ENCODE assay signal across 9 mouse cellular contexts in genomic region chr9:44645481-44645880, GRCm38 (mm10). TPM values are rescaled to one million over a fixed set of nuclear protein-coding genes. Genes with fewer than 3 reads are reported as not detected.
DNase-seq lines count a peak whose midpoint lies in the region; ATAC-seq lines count a peak whose summit lies in the region.
"Had no signal": no experiment of that assay in that cellular context is flagged by ENCODE, and none has a peak within 500 bp of the region (broad histone marks: within the 10 kb centered on the region; RNA-seq: fewer than 3 reads in every experiment).

No protein-coding gene starts in this region.

- H3K36me3 ChIP-seq in liver, embryonic 13.5 days, result 0 out of 2 replicates have a peak, but pooled peaks cover 3% of the 10 kb centered on the region
- H3K36me3 ChIP-seq in limb, embryonic 10.5 days, result peaks cover 5% of the 10 kb centered on the region

- no peak for ATAC-seq in liver, embryonic 13.5 days (ENCODE audit: low read depth)
- ATAC-seq: Patski had no signal

- DNase-seq in layer of hippocampus, adult 11-12 months (ENCODE audit: low spot score), result peak; percentile 41
- DNase-seq in layer of hippocampus, postnatal 10 days (ENCODE audit: low spot score in 2 of 2), result no peak
- peak; percentile 83 for DNase-seq in adipocyte (ENCODE audit: low spot score)
- peak; percentile 74 for DNase-seq in gastrocnemius, postnatal 14 days
- DNase-seq in liver, embryonic 13.5 days, result no peak
- DNase-seq in limb, embryonic 10.5 days (ENCODE audit: low spot score), result no peak
- DNase-seq in T-cell, adult 2 months (ENCODE audit: low spot score), result no peak
- DNase-seq in urinary bladder, adult 2 months (ENCODE audit: low spot score), result no peak

- intact Hi-C loops in gastrocnemius, postnatal 14 days (cut with DNase I; ENCODE audit: low total_unique reads), result loop anchor here (5.0 kb wide), 1 partner anchor 193 kb away; the partner anchor contains the start of gene Upk2

- 58% methylated on average over 5 of the region's 5 CpGs for WGBS in liver, embryonic 13.5 days (ENCODE audit: insufficient replicate concordance)
- 86% methylated on average over 5 of the region's 5 CpGs for WGBS in limb, embryonic 10.5 days

- no peak overlapping the region for H3K4me3 ChIP-seq in liver, embryonic 13.5 days (replicated peaks)
- H3K4me3 ChIP-seq in limb, embryonic 10.5 days, result no peak overlapping the region

- no peak overlapping the region for H3K9ac ChIP-seq in liver, embryonic 13.5 days

- H3K27ac ChIP-seq in liver, embryonic 13.5 days, result no peak overlapping the region
- H3K27ac ChIP-seq in limb, embryonic 10.5 days, result no peak overlapping the region

- 0 out of 2 replicates have a peak overlapping the region, but pooled peaks have one; percentile 47 for H3K4me2 ChIP-seq in liver, embryonic 13.5 days

- 0 out of 2 replicates have a peak, but pooled peaks cover 4% of the 10 kb centered on the region for H3K27me3 ChIP-seq in liver, embryonic 13.5 days
- 0 out of 2 replicates have a peak, but pooled peaks cover 3% of the 10 kb centered on the region for H3K27me3 ChIP-seq in limb, embryonic 10.5 days (ENCODE audit: low read depth, poor library complexity, severe bottlenecking)
- H3K27me3 ChIP-seq: Patski had no signal

- peaks cover 10% of the 10 kb centered on the region for H3K4me1 ChIP-seq in liver, embryonic 13.5 days (replicated peaks)
- H3K4me1 ChIP-seq in limb, embryonic 10.5 days, result peaks cover 14% of the 10 kb centered on the region; the same call in 1 of the 2 replicates

- no peaks in the 10 kb centered on the region for H3K9me3 ChIP-seq in liver, embryonic 13.5 days (replicated peaks)
- H3K9me3 ChIP-seq in limb, embryonic 10.5 days (replicated peaks), result 0 out of 2 replicates have a peak, but pooled peaks cover 2% of the 10 kb centered on the region

RNA-seq across cellular contexts. Expression of gene Treh, which starts 27.6 kb away (rescaled TPM):
- total RNA-seq in layer of hippocampus, postnatal 10 days (2021), result not detected
- not detected for total RNA-seq in gastrocnemius, postnatal 14 days (2021)
- polyA plus RNA-seq in liver, embryonic 13.5 days (2015; fragmentation: Nextera tagmentation; extraction: Ambion mirVana), result not detected in 2 replicates
- polyA plus RNA-seq in limb, embryonic 10.5 days (2016; fragmentation: Nextera tagmentation; extraction: Ambion mirVana), result not detected in 2 replicates
- not detected in 2 replicates for polyA plus RNA-seq in urinary bladder, adult 2 months (2012; rRNA removed)
- polyA plus RNA-seq: Patski had no signal

RNA-seq across cellular contexts. Expression of gene Ddx6, which starts 40.8 kb away (rescaled TPM):
- total RNA-seq in layer of hippocampus, postnatal 10 days (2021), result 100 to 1,000 TPM; 112 to 113 TPM
- total RNA-seq in gastrocnemius, postnatal 14 days (2021), result 10 to 100 TPM; 61.8 to 62.2 TPM
- 7.2 and 8.2 TPM in 2 replicates for polyA plus RNA-seq in liver, embryonic 13.5 days (2015; fragmentation: Nextera tagmentation; extraction: Ambion mirVana)
- 17.2 and 23.3 TPM in 2 replicates for polyA plus RNA-seq in limb, embryonic 10.5 days (2016; fragmentation: Nextera tagmentation; extraction: Ambion mirVana)
- 28.2 and 47.5 TPM in 2 replicates for polyA plus RNA-seq in urinary bladder, adult 2 months (2012; rRNA removed)

Comparison
In these comparisons a context has a peak if more than half of its experiments do, and no peak if none do; other contexts are left out.
1. DNase-seq: peak in layer of hippocampus, adult 11-12 months (single experiment), adipocyte (single experiment) and gastrocnemius, postnatal 14 days (single experiment); none in layer of hippocampus, postnatal 10 days (0 of 2), liver, embryonic 13.5 days (single experiment), limb, embryonic 10.5 days (single experiment), T-cell, adult 2 months (single experiment) and urinary bladder, adult 2 months (single experiment).